ENCODE assay signal across 7 mouse cellular contexts in the genomic region with DNA sequence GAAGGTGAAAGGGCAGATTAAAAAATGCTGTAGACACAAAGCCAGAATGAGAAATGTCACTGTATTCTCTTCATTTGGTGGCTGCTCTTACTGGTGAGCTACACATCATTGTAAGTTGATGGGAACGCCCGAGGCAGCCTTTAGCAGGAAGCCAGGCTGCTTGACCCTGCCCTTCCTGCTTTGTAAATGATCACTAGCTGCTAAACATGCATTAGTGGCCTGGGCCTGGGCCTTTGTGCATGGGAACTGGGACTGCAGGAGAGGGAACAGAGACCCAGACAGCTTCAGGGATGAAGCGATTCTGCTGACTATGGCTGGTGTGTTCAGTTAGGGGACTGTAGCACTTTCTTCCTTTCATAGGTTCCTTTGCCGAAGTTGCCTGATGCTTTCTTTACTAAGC. TPM values are rescaled to one million over a fixed set of nuclear protein-coding genes. Genes with fewer than 3 reads are reported as not detected.
A peak's percentile ranks its signal among the peaks of the same experiment; 100 is the strongest.
DNase-seq lines count a peak whose midpoint lies in the region; ATAC-seq lines count a peak whose summit lies in the region.

No protein-coding gene starts in this region.

- no peaks in the 10 kb centered on the region for H3K36me3 ChIP-seq in embryonic facial prominence, embryonic 12.5 days

- H3K4me1 ChIP-seq in embryonic facial prominence, embryonic 12.5 days: peaks cover 34% of the 10 kb centered on the region

- H3K27ac ChIP-seq in embryonic facial prominence, embryonic 12.5 days: peak overlapping the region; percentile 68

- peak; percentile 33 for DNase-seq in adrenal gland, postnatal 14 days
- peak; percentile 37 to 50 for DNase-seq in heart, postnatal 14 days
- peak; percentile 54 to 73 for DNase-seq in kidney, postnatal 4 days
- DNase-seq in mesoderm, embryonic 11.5 days (ENCODE audit: low read depth, low spot score): peak; percentile 69
- DNase-seq in testis, postnatal 14 days (ENCODE audit: low spot score): no peak
- DNase-seq in left cerebral cortex, postnatal 25 days (ENCODE audit: low spot score in 2 of 2): no peak

- no peak overlapping the region for H3K4me2 ChIP-seq in embryonic facial prominence, embryonic 12.5 days (replicated peaks)

- intact Hi-C loops in heart, postnatal 14 days (cut with DNase I): no loop called here
- intact Hi-C loops in left cerebral cortex, postnatal 25 days (cut with DNase I): no loop called here

- no peak overlapping the region for H3K4me3 ChIP-seq in embryonic facial prominence, embryonic 12.5 days

- no peak for ATAC-seq in embryonic facial prominence, embryonic 12.5 days (ENCODE audit: insufficient number of reproducible peaks, insufficient read depth, low FRiP score, low TSS enrichment)

- H3K9ac ChIP-seq in embryonic facial prominence, embryonic 12.5 days: no peak overlapping the region

- H3K27me3 ChIP-seq in embryonic facial prominence, embryonic 12.5 days: no peaks in the 10 kb centered on the region

- no peaks in the 10 kb centered on the region for H3K9me3 ChIP-seq in embryonic facial prominence, embryonic 12.5 days

- 10% methylated on average over 4 of the region's 4 CpGs for WGBS in embryonic facial prominence, embryonic 12.5 days

RNA-seq across cellular contexts. Expression of a gene that starts 35.6 kb away (rescaled TPM):
- total RNA-seq in adrenal gland, postnatal 14 days (2021): 57.7 and 62.5 TPM in 2 replicates
- 28.7 and 28.9 TPM in 2 replicates for polyA plus RNA-seq in embryonic facial prominence, embryonic 12.5 days (2016; fragmentation: Nextera tagmentation; extraction: Ambion mirVana)
- 10 to 100 TPM; 29.7 to 34.2 TPM for total RNA-seq in heart, postnatal 14 days (2021)
- total RNA-seq in left cerebral cortex, postnatal 25 days (2021): 100 to 1,000 TPM; 165 to 178 TPM

Comparison
In these comparisons a context has a peak if more than half of its experiments do, and no peak if none do; other contexts are left out.
1. DNase-seq: peak in adrenal gland, postnatal 14 days (single experiment), heart, postnatal 14 days (2 of 2), kidney, postnatal 4 days (2 of 2) and mesoderm, embryonic 11.5 days (single experiment); none in testis, postnatal 14 days (single experiment) and left cerebral cortex, postnatal 25 days (0 of 2).